Mouse (Mus musculus): Measurements from ENCODE around the gene Ipo7. TPM values are rescaled to one million over a fixed set of nuclear protein-coding genes. Genes with fewer than 3 reads are reported as not detected.

Ipo7 gene
- 29.3 TPM for polyA plus RNA-seq (2014; fragmentation: Illumina TruSeq; extraction: RNeasy Lipid Tissue Mini Kit (QIAGEN cat#74804); ENCODE audit: insufficient read depth, low read depth, low replicate concordance)

GRCm38 (mm10) chr7:110018117-110018630 is at the start of gene Ipo7:
TSS of gene Ipo7 (plus strand) at chr7:110018274.

GRCm38 (mm10) chr7:109986775-109987174 is 31.3 kb upstream of the Ipo7 start, which contains the start of gene Tmem41b:
TSS of gene Tmem41b (minus strand) at chr7:109986929.

GRCm38 (mm10) chr7:110061199-110061751 is 43.2 kb downstream of the Ipo7 start, which contains the start of gene Zfp143:
TSS of gene Zfp143 (plus strand) at chr7:110061217.

Other genes with a start within 250 kb of the Ipo7 start
- gene Nrip3, start 236.2 kb upstream of the Ipo7 start, polyA plus RNA-seq (2014; fragmentation: Illumina TruSeq; extraction: RNeasy Lipid Tissue Mini Kit (QIAGEN cat#74804); ENCODE audit: insufficient read depth, low read depth, low replicate concordance) = 0.19 TPM
- gene Scube2, start 152.6 kb upstream of the Ipo7 start, polyA plus RNA-seq (2014; fragmentation: Illumina TruSeq; extraction: RNeasy Lipid Tissue Mini Kit (QIAGEN cat#74804); ENCODE audit: insufficient read depth, low read depth, low replicate concordance) = 6.5 TPM
- gene Dennd5a, start 57.8 kb upstream of the Ipo7 start, polyA plus RNA-seq (2014; fragmentation: Illumina TruSeq; extraction: RNeasy Lipid Tissue Mini Kit (QIAGEN cat#74804); ENCODE audit: insufficient read depth, low read depth, low replicate concordance) = 69.5 TPM
- 30.8 TPM for gene Tmem41b, start 31.3 kb upstream of the Ipo7 start, polyA plus RNA-seq (2014; fragmentation: Illumina TruSeq; extraction: RNeasy Lipid Tissue Mini Kit (QIAGEN cat#74804); ENCODE audit: insufficient read depth, low read depth, low replicate concordance)
- 6.8 TPM for gene Zfp143, start 42.9 kb downstream of the Ipo7 start, polyA plus RNA-seq (2014; fragmentation: Illumina TruSeq; extraction: RNeasy Lipid Tissue Mini Kit (QIAGEN cat#74804); ENCODE audit: insufficient read depth, low read depth, low replicate concordance)
- 2.5 TPM for gene Wee1, start 103.8 kb downstream of the Ipo7 start, polyA plus RNA-seq (2014; fragmentation: Illumina TruSeq; extraction: RNeasy Lipid Tissue Mini Kit (QIAGEN cat#74804); ENCODE audit: insufficient read depth, low read depth, low replicate concordance)
- 27.2 TPM for gene Swap70, start 203.4 kb downstream of the Ipo7 start, polyA plus RNA-seq (2014; fragmentation: Illumina TruSeq; extraction: RNeasy Lipid Tissue Mini Kit (QIAGEN cat#74804); ENCODE audit: insufficient read depth, low read depth, low replicate concordance)

Data from lung, adult 10 weeks (tissue).